Mouse (Mus musculus) NIH3T3 (cell line): ENCODE measurements around the gene Pnpla7.

Experiments used
- DNase-seq: peaks from one replicate; pipeline ENCODE4 v3.0.0-alpha.2; 2012; ENCODE audit warnings: low read depth

The Pnpla7 gene

DNA sequence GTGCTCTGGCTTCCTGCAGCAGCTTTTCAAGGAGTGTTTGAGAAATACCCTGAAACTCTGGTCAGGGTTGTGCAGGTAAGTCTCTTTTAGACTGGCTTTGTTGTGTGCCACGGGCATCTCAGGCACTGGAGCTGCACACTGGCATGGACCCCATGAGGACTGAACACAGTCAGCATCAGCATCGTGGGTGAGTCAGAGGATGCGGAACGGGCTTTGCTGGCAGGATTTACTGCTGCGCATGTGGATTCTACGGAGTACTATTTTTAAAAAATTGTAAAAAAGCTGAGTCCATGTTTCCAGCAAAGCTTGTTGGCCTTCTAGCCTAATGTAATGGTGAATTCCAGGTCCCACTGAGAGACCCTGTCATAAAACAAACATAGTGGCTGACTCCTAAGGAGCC, 19.5 kb downstream of the Pnpla7 start:
- no peak for DNase-seq

DNA sequence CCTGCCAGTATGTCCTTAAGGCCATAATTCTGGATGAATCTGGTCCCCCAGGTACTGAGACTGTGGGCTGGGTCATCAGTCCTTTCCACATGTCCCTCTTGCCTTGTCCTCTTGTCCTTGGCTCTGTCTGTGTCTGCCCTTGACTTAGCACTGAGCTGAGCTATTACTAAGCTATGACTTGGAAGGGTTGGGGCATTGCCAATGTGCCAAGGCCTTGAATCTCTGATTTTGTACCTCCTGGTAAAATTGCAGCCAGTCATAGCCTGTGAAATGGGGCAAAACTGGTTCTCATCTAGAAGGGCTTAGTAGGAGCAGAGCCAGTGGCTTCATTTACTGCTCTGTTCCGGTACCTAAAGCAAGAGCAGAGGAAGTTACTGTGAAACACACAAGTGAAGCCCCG, 20.6 kb downstream of the Pnpla7 start:
- no peak for DNase-seq

DNA sequence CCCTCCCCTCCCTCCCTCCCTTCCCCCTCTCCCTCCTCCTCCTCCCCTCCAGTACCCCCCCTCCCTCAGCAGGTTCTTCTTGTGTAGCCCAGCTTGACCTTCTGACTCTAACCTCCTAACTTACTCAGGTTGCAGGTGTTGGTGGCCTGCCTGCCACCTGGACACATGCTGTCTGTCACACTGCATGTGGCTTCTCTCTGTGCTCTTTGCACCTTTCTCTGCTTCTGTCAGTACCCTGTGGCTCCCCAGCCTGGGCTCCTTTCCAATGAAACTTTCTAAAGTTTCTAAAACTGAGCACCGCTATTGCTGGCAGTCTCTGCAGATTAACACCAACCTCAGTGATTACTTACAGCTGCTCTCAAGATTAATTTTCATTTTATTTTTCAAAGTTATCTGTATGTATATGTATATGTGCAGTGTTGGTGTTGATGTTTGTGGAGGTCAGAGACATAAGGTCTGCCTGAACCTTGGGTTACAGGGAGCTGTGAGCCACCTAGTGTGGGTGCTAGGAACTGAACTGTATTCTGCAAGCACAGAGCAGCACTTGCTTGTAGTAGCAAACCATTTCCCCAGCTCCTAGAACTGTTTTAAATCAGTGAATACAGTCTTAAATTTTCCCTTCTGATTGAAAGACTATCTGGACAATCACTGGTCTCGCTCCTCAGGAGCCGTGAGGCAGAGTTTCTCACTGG, 24.9 kb downstream of the Pnpla7 start:
- peak; percentile 55 for DNase-seq

DNA sequence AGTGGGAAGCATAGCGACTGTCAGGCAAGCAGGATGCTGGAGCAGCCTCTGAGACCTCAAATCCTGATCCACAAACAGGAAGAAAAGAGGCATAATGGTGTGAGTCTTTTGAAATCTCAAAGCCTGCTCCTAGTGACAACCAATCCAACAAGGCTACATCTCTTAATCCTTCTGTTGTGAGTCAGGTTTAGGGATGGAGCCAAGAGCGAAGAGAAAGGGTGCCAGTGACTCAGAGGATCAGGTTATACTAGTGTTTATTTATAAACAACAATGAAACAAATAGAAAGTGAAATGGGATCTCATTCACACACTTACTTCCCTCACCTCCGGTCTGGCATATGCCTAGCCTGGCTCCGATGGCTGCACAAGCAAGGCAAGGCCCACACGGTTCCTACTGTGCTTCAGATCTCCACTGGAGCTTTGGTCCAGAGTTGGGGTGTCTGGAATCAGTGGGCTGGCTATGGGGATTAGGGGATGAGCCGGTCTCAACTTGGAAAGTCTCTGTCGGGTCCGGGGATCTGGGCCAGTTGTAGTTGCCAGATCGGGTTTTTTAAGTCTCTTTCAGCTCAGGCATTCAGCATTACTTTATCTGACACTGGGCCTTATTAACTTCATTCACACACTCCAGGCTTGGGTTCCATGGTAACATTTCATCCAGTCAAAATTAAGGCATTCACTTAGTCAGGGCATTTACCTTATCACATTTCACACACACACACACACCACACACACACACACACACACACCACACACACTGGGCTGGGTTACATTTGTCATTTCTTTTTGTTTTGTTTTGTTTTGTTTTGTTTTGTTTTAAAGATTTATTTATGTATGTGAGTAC, 28.3 kb downstream of the Pnpla7 start:
- peak; percentile 61 for DNase-seq

DNA sequence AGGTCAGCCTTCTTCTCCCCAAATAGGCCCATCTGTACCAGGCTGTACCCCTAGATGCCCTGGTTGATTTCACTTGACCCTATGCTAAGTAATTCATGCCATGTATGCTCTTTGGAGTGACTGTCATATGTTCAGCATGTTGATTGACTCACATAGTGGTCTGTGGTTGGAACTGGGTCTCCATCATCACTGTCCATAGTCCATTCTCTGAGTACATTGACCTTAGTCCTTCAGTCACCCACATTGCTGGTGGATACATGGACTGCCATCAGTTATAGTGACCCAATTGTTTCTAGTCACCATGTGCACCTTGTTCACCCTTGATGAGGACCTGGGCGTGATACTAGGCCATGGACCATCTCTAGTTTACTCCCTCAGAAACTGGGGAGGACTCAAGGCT, 30.9 kb downstream of the Pnpla7 start:
- DNase-seq = no peak

DNA sequence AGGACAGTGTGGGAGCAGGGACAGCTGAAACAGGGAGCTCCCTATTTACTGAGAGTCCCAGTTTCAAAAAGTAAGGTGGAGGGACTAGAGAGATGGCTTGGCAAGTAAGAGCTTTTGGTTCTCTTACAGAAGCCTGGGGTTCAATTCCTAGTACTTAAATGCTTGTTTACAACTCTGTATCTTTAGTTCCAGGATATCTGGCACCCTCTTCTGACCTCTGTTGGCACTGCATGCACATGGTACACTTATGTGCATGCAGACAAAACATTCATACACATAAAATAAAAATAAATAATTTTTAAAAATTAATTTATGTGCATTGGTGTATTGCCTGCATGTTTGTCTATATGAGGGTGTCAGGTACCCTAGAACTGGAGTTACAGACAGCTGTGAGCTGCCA, 32.4 kb downstream of the Pnpla7 start:
- peak; percentile 26 for DNase-seq

DNA sequence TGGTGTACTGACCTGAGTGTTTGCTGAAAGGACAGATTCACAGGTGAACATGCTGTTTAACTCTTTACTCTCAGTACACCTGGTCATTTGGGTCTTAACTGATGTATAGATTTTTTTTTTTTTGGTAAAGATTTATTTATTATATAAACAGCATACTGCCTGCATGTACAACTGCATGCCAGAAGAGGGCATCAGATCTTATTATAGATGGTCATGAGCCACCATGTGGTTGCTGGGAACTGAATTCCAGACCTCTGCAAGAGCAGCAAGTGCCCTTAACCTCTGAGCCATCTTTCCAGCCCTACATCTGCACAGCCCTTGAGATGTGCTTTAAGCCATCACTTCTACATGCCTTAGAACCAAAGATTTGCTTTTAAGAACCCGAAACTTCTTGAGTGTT, 46.8 kb downstream of the Pnpla7 start:
- DNase-seq = no peak

DNA sequence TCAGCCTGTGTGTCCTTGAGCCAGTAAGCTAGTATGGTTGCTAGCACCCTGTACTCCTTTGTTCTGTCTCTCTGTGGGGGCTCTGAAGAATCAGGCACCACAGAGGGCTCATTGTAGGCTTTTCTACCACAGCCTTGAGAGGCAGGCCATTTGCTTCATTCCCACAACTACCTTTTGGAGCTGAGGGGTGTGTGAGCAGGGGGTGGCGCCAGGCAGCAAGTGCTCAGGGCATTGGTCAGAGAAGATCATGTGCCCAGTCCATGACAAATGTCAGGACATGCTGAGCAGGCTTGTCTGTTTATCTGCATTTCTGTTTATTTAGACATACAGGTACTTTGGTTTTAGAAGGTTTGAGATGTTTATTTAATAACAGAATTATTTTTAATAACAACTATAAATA, 49.3 kb downstream of the Pnpla7 start:
- no peak for DNase-seq

DNA sequence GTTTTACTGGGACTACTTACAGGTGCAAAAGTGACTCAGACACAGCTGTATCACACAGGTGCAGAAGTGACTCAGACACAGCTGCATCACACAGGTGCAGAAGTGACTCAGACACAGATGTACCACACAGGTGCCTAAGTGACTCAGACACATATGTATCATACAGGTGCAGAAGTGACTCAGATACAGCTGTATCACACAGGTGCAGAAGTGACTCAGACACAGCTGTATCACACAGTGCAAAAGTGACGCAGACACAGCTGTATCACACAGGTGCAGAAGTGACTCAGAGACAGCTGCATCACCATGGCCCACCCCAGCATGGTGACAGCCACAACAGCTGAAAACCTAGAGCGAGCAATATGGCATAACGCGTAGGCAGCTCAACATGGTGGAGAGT, 59.2 kb downstream of the Pnpla7 start:
- no peak for DNase-seq

DNA sequence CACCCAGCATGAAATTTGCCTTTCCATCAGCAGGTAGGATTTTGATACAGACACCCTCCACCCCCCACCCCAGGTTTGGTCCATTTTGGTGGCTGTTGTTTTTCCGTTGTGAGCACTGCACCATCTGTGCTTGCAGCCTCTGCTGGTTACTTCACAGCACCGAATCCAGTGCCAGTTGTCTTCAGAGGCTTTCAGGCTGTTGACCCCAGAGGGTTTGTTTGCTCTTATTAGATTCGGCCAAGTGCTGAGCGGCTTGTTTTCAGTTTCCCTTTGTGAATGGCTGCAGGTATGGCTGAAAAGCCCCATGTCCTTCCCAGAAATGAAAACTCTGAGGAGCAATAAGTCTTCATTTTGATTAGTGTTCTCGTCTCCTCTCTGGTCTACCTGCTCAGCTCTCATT, 64.3 kb downstream of the Pnpla7 start:
- DNase-seq = no peak

DNA sequence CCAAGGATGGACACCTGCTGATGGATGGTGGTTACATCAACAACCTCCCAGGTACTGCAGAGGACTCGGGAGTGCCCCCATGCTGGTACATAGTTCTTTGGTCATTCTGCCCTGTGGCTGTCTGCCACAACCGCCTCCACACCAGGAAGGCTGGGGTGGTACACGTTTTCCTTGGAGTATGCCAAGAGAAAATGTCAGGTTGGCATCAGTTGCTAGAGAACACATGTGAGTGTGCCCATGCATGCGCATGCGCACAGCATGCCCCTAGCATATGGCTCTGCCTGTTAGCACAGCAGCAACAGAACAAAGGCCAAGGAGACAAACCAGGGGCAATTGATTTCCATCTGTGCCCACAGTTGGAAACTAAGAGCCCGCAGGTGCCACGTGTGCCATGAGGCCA, 75.1 kb downstream of the Pnpla7 start:
- no peak for DNase-seq

DNA sequence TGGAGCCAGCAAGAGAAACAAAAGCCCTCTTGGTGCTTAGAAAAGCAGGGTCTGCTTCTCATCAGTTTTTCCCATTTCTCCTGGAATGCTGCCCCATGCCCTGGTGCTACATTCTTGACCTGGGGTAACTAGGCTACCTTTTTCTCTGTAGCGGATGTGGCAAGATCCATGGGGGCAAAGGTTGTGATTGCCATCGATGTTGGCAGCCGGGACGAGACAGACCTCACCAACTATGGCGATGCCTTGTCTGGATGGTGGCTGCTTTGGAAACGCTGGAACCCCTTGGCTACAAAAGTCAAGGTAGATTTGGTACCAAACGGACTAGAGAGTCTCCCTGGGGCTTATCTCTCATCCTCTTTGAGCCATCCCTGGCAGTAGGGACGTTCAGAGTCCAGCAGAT, 75.6 kb downstream of the Pnpla7 start:
- DNase-seq = no peak

DNA sequence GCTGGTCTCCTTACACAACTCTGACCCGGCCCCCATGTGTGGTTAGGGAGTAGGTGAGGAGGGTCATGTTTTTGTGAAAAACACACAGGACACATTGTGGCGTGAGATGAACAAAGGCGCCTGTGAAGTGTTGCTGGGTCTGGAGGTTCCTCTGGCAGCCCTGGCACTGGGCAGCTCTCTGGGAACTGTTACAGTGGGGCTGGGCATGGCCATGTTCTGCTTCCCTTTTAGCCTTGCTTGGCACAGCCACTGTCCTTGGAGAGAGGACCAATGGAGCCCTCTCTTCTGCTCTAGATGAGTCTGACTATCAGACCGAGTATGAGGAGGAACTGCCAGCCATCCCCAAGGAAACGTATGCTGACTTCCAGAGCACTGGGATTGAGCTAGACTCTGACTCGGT, 77.3 kb downstream of the Pnpla7 start:
- no peak for DNase-seq

DNA sequence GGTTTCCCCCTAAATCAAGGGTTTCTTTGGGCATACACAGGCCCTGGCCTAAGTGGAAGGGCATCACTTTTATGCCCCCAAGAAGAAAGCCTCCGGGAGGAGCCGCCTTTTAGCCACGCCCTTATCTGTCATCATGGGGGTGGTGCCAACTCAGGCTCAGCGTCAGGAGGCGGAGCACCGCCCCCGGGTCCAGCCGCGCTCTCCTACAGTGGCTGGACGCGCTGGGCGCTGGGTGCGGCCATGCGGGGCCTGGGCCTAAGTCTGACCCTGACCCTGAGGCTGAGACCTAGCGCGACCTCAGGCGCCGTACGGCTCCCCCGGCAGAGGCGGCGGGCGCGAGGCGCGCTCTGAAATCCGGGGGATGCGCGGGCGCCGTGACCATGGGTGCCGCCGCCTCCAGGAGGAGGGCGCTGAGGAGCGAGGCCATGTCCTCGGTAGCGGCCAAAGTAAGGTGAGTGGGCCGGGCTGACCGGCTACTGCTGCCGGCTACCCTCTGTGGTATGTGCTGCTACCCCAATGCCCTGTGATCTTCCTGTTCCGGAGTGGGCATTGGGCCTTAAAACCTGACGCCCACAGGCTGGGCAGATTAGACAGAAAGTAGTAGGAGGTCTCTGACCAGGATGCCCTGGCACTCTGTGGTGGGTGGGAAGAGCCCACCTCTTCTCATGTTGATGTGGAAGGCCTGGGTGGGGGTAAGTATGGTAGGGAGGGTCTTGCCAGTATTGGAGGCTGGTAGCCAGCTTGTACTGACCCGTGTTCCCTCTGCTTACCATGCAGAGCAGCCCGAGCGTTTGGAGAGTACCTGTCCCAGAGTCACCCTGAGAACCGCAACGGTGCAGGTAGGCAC, 78.6 kb downstream of the Pnpla7 start, which contains the start of gene Nsmf:
TSS of gene Nsmf (plus strand) at position 135 of the 847 bp plus-strand sequence.
- peak; percentile 94 for DNase-seq

DNA sequence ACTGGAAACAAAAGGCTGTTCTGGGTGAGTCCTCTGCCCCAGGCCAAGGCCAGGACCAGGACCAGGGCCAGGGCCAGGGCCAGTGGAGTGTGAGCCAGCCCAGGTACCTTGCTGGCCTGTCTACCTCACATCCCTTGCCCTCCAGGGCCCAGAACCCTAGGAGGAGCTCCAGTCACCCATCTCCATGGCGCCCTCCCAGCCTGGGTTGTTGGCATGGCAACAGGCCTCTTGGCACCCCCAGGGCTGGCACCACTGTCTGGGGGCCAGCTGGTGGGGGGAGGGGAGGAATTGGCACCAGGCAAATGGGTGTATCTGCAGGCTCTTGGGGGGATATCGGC, 79.2 kb downstream of the Pnpla7 start:
- DNase-seq = peak; percentile 48

DNA sequence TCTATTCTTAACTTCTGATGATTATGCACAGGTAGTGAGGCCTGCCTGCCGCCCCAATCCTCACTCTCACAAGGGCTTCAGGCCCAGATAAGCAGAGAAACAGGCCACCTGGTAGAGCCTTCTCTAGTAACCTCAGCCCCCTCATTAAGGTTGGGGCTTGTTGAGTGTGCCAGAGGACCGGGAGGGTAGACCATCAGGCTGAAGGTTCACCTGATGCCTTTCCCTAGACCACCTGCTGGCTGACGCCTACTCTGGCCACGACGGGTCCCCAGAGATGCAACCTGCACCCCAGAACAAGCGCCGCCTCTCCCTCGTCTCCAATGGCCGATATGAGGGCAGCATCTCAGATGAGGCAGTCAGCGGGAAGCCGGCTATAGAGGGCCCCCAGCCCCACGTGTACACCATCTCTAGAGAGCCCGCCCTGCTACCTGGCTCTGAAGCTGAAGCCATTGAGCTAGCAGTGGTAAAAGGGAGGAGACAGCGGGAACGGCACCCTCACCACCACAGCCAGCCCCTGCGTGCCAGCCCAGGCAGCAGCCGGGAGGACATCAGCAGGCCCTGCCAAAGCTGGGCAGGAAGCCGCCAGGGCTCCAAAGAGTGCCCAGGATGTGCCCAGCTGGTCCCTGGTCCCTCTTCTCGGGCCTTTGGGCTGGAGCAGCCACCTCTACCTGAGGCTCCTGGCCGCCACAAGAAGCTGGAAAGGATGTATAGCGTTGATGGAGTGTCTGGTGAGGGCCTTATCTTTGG, 79.7 kb downstream of the Pnpla7 start:
- no peak for DNase-seq

DNA sequence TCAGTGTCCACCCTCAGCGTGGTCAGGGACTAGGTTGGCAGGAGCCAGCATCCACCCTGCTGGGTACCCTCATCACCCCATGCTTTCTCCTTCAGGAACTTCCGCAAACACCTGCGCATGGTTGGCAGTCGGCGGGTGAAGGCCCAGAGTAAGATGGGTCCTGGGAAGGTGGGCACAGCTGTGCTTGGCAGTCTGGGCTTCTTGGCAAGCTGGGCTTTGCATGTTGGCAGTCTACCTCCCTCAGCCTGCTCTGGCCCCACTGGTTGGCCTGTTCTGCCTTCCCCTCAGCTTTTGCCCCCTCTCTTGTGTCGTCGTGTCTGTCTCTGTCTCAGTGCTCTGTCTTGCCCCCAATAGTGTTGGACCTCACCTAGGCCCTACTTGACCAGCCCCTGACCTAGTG, 83.1 kb downstream of the Pnpla7 start:
- DNase-seq = no peak

DNA sequence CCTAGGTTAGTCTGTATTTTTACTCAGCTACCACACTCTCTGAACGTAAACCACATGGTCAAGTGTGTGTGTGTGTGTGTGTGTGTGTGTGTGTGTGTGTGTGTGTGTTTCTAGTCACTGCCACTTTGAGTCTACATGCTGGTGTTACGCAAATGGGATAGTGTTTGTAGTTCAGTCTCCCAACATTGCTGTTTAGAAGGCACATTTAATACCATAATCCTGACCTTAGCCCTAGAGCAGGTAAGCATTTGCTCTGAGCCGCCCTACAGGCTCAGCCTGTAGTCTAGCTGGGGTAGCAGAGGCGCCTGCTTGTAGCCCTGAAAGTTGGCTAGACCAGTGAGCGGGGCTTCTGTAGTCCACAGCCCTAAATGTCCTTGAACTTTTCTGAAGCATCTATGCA, 87.7 kb downstream of the Pnpla7 start:
- DNase-seq = no peak

DNA sequence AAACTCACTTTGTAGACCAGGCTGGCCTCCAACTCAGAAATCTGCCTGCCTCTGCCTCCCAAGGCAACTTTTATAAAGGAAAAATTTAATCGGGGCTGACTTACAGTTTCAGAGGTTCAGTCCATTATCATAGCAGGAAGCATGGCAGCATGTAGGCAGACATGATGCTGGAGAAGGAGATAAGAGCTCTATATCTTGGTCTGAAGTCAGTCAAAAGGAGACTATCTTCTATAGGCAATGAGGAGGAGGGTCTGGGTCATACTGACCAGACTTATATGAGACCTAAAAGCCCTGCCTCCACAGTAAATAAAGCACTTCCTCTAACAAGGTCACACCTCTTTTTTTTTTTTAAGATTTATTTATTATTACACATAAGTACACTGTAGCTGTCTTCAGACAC, 88.5 kb downstream of the Pnpla7 start:
- DNase-seq = no peak

DNA sequence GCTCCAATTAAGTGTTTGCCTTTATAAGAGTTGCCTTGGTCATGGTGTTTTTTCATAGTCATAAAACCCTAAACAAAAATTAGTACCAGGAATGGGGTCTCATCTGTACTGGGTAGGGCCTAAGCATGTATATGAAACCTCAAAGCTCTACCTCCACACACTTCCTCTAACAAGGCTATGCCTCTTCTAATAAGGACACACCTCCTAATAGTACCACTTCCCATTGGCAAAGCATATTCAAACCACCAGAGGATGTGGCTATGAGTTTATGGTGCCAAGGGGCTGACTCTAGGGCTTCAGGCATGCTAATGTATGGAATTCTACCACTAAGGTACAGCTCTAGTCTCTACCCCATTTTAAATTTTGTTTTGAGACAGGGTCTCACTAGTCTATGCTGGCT, 89.7 kb downstream of the Pnpla7 start:
- no peak for DNase-seq

DNA sequence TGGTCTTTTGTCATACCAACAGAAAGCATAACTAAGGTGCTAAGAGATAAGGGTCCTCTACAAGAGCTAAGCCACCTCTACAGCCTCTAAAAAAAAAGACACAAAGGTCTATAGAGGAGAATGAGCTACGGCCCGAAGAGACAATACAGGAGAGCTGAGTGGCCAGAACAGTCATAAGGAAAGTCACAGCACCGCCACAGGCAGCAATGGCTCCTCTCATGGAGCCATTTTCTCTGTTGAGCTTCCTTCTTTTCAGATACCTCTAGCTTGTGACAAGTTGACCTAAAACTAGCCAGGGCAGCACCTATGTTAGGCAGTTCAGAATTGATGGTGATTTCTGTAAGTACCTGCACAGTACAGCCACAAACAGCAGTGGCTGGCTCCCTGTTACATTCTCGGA, 90.7 kb downstream of the Pnpla7 start:
- DNase-seq = no peak

DNA sequence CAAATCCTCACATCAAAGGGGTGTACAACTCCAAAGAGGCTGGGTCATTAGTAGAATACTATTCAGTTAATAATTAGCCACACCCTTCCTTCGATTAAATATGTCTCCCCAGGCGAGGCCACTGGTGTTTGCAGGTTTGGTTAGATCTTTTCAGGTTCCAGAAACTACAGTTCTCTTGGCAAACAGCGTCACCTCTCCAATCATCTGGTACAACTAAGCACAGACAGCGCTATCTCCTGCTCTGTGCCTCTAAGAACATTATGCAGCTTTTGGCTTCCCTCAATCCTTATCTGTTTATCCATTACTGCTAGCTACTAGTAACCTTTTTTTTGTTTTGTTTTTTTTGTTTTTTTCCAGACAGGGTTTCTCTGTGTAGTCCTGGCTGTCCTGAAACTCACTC, 93.7 kb downstream of the Pnpla7 start:
- DNase-seq = no peak
